Mouse (Mus musculus) neural tube, embryonic 11.5 days (tissue): ENCODE measurements around the gene Vkorc1l1. TPM values are rescaled to one million over a fixed set of nuclear protein-coding genes. Genes with fewer than 3 reads are reported as not detected.

Experiments
- ATAC-seq: fragments of 200-750 bp; cut with Nextera tagmentation; 2 replicates; pipeline ENCODE4 v1.8.0; 2017; ENCODE audit warnings: moderate number of reproducible peaks, mild to moderate bottlenecking, moderate TSS enrichment, moderate library complexity; ENCODE audit not compliant: insufficient read depth, low FRiP score, low TSS enrichment
- DNase-seq: peaks from one replicate; pipeline ENCODE4 v3.0.0-alpha.2; 2015; ENCODE audit warnings: low spot score
- H3K27ac ChIP-seq: fragments of 300-500 bp; sonication (generic); 2 replicates; pipeline ENCODE4 v1.5.1; 2014; ENCODE audit warnings: low read depth, mild to moderate bottlenecking, low read length
- H3K27me3 ChIP-seq: fragments of 300-500 bp; sonication (generic); 2 replicates; pipeline ENCODE4 v1.6.1; 2014; ENCODE audit warnings: mild to moderate bottlenecking, low read length, mixed read lengths; ENCODE audit not compliant: control insufficient read depth, insufficient read depth
- H3K36me3 ChIP-seq: fragments of 300-500 bp; sonication (generic); 2 replicates; pipeline ENCODE4 v1.6.1; 2014; ENCODE audit warnings: mild to moderate bottlenecking, low read length, moderate library complexity, mixed read lengths; ENCODE audit not compliant: control insufficient read depth, insufficient read depth
- H3K4me1 ChIP-seq: fragments of 300-500 bp; sonication (generic); 2 replicates; pipeline ENCODE4 v1.6.1; 2014; ENCODE audit warnings: low read length, mixed read lengths; ENCODE audit not compliant: control insufficient read depth, insufficient read depth
- H3K4me2 ChIP-seq: fragments of 300-500 bp; sonication (generic); 2 replicates; pipeline ENCODE4 v1.6.1; 2014; ENCODE audit warnings: low read depth, mild to moderate bottlenecking, moderate library complexity
- H3K4me3 ChIP-seq: fragments of 300-500 bp; sonication (generic); 2 replicates; pipeline ENCODE4 v1.5.1; 2014; ENCODE audit warnings: low read depth, low read length
- H3K9ac ChIP-seq: fragments of 300-500 bp; sonication (generic); 2 replicates; pipeline ENCODE4 v1.6.1; 2014; ENCODE audit warnings: mild to moderate bottlenecking, low read length
- H3K9me3 ChIP-seq: fragments of 300-500 bp; sonication (generic); 2 replicates; pipeline ENCODE4 v1.6.1; 2016; ENCODE audit warnings: low read length; ENCODE audit not compliant: control insufficient read depth
- WGBS: fragments of 180-500 bp; shearing (Covaris S2); extraction: QIAGEN DNeasy Blood & Tissue Kit; methylation state at CpG from one replicate; pipeline ENCODE4 v1.1.7; 2014; 5-methylcytosine and 5-hydroxymethylcytosine counted together
- polyA plus RNA-seq: library from polyadenylated mRNA; unstranded; fragments of >200 nt; fragmentation: Nextera tagmentation; extraction: Ambion mirVana; gene quantifications from 2 replicates; pipeline ENCODE4 v1.2.1, GENCODE M21; 2014

Gene Vkorc1l1
- polyA plus RNA-seq, 1 experiment from 2014 or later, result 32.2 TPM

DNA sequence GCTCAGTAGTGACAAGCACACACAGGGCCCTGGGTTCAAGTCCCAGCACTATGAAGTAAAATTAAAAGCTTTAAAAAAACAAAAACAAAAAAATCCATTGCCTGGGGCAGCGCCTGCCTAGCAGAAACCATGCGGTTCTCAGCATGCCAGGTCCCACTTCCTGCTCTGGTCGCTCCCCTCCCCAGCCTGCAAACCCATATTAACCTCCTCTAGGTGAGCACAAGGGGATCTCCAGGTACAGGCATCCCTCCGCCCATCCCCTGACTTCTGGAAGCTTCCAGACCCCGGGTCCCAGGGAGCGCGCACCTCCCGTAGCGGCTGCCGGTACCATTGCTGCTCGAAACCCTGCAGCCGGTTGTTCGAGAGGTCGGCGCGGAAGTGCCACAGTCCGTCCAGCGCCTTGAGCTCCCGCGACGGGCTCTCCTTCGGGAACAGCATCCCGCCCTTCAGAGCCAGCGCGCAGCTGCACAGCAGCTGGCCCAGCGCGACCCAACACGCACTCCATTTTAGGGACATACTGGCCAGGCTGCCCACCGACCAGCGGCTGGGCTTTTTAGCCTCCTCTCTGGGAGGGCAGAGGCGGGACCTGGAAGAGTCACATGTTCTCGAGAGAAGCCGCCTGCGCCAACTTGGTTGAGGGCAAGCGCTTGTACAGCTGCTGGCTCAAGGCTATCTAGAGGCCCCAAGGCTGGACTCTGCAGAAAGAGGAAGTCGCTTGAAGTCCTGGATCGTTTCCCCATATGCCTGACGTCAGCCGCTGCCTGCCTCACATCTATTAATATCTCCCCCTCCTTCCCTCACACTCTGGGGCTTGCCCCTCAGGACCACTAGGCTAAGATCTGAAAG lies 60.8 kb downstream of the Vkorc1l1 start, which contains the start of gene Gusb:
TSS of gene Gusb (minus strand) at position 749 of the 846 bp plus-strand sequence.
- ATAC-seq (peak; percentile 71), DNase-seq (peak; percentile 80)
- H3K9ac ChIP-seq, result peak within 1 kb of the TSS; percentile 75
- H3K4me1 ChIP-seq, result peaks cover 2% of the 10 kb centered on the region; the same call in 1 of the 2 replicates
- H3K9me3 ChIP-seq, result peaks cover 3% of the 10 kb centered on the region; the same call in 1 of the 2 replicates
- no peaks in the 10 kb centered on the region for H3K36me3 ChIP-seq
- H3K27ac ChIP-seq, result 0 out of 2 replicates have a peak within 1 kb of the TSS, but pooled peaks have one; percentile 39
- H3K4me3 ChIP-seq, result peak within 1 kb of the TSS; percentile 56
- whole genome bisulfite sequencing, result 2% methylated on average over 39 of the region's 39 CpGs
- peak within 1 kb of the TSS; percentile 81 for H3K4me2 ChIP-seq
- no peaks in the 10 kb centered on the region for H3K27me3 ChIP-seq

DNA sequence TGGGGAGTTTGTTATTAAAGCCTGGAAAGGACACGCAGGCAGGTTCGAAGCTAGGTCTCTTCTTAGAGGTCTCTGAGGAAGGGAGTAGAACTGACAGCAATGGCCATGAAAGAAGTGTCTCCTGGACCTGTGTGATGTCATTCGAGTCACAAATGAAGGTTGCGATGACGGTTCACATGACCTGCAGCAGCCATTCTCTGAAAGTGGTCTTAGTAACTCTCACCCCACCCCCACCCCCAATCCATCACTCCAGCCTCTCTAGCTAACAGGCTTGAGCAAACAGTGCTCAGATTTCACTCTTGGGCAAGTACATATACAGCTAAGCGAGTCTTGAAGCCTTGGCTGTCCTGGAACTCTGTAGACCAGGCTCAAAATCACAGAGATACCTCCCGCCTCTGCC lies 61.5 kb downstream of the Vkorc1l1 start:
- Histone ChIP-seq H3K36me3 (no peaks in the 10 kb centered on the region), H3K9ac (peak overlapping the region; percentile 75; the same call in 1 of the 2 replicates), H3K27ac (no peak overlapping the region), H3K4me1 (peaks cover 2% of the 10 kb centered on the region; the same call in 1 of the 2 replicates), H3K4me2 (peak overlapping the region; percentile 81), H3K9me3 (peaks cover 3% of the 10 kb centered on the region; the same call in 1 of the 2 replicates), H3K27me3 (no peaks in the 10 kb centered on the region), H3K4me3 (peak overlapping the region; percentile 56)
- ATAC-seq (no peak), DNase-seq (peak; percentile 17)
- WGBS, result 47% methylated on average over 7 of the region's 7 CpGs

DNA sequence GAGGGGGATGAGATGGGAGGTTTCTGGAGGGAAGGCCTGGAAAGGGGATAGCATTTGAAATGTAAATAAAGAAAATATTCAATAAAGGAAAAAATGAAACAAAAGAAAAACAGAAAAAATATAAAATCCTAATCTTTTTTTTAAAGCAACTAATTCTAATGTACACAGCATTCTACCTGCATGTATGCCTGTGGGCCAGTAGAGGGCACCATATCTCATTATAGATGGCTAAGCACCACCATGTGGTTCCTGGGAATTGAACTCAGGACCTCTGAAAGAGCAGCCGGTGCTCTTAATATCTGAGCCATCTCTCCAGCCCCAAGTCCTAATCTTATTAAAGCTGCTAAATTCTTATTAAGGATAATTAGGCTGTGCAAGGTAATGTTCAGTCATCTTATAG lies 65.6 kb downstream of the Vkorc1l1 start:
- Histone ChIP-seq H3K9me3 (peaks cover 3% of the 10 kb centered on the region; the same call in 1 of the 2 replicates), H3K4me3 (no peak overlapping the region), H3K4me2 (no peak overlapping the region), H3K36me3 (no peaks in the 10 kb centered on the region), H3K9ac (no peak overlapping the region), H3K4me1 (peaks cover 2% of the 10 kb centered on the region; the same call in 1 of the 2 replicates), H3K27ac (no peak overlapping the region), H3K27me3 (no peaks in the 10 kb centered on the region)
- WGBS, result 97% methylated on average over 1 of the region's 1 CpGs
- DNase-seq (no peak), ATAC-seq (no peak)

DNA sequence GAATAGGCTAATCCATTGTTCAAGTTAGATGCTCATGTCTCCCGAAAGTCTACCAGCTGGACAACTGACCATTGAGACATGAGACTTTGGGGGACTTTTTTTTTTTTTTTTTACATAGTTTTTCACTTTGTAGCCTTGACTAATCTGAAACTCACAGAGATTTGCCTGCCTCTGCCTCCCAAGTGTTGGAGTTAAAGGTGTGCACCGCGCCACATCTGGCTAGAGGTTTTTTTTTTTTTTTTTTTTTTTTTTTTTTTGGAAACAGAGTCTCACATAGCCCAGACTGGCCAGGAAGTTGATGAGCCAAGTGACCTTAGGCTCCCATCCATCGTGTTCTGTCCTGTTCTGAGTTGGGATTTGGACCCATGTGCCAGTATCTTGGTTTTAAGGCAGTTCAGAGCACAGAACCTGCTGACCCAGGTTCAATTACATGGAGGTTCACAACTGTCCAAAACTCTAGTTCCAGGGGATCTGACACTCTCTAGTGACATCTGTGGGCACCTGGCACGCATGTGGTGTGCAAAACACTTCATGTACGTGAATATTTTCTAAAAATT lies 66.3 kb downstream of the Vkorc1l1 start:
- 83% methylated on average over 6 of the region's 6 CpGs for WGBS
- peaks cover 3% of the 10 kb centered on the region; the same call in 1 of the 2 replicates for H3K9me3 ChIP-seq
- ATAC-seq, result no peak
- no peak overlapping the region for H3K4me2 ChIP-seq
- H3K36me3 ChIP-seq, result no peaks in the 10 kb centered on the region
- H3K4me1 ChIP-seq, result peaks cover under 1% of the 10 kb centered on the region; the same call in 1 of the 2 replicates
- no peak overlapping the region for H3K4me3 ChIP-seq
- H3K9ac ChIP-seq, result no peak overlapping the region
- DNase-seq, result no peak
- no peak overlapping the region for H3K27ac ChIP-seq
- H3K27me3 ChIP-seq, result no peaks in the 10 kb centered on the region

- peaks cover under 1% of the 10 kb centered on the region; the same call in 1 of the 2 replicates for H3K9me3 ChIP-seq
- no peak overlapping the region for H3K9ac ChIP-seq
- no peaks in the 10 kb centered on the region for H3K27me3 ChIP-seq
- H3K36me3 ChIP-seq, result no peaks in the 10 kb centered on the region
- no peak overlapping the region for H3K4me3 ChIP-seq
- H3K4me1 ChIP-seq, result no peaks in the 10 kb centered on the region
- no peak overlapping the region for H3K4me2 ChIP-seq
- ATAC-seq (no peak), DNase-seq (no peak)
- 98% methylated on average over 4 of the region's 4 CpGs for WGBS
- no peak overlapping the region for H3K27ac ChIP-seq
Observed at GRCm38 (mm10) chr5:130009784-130010183, 68.0 kb downstream of the Vkorc1l1 start.

- Histone ChIP-seq H3K27ac (no peak overlapping the region), H3K4me2 (no peak overlapping the region), H3K36me3 (peaks cover 2% of the 10 kb centered on the region), H3K9me3 (no peaks in the 10 kb centered on the region), H3K9ac (no peak overlapping the region), H3K27me3 (no peaks in the 10 kb centered on the region), H3K4me3 (no peak overlapping the region), H3K4me1 (no peaks in the 10 kb centered on the region)
- no peak for DNase-seq
- 95% methylated on average over 5 of the region's 5 CpGs for WGBS
- no peak for ATAC-seq
Observed at GRCm38 (mm10) chr5:130010961-130011360, 69.2 kb downstream of the Vkorc1l1 start.

- no peak overlapping the region for H3K27ac ChIP-seq
- ATAC-seq (no peak), DNase-seq (no peak)
- no peaks in the 10 kb centered on the region for H3K27me3 ChIP-seq
- 95% methylated on average over 3 of the region's 3 CpGs for WGBS
- H3K4me1 ChIP-seq, result no peaks in the 10 kb centered on the region
- no peak overlapping the region for H3K4me2 ChIP-seq
- no peak overlapping the region for H3K4me3 ChIP-seq
- no peak overlapping the region for H3K9ac ChIP-seq
- H3K36me3 ChIP-seq, result peaks cover 3% of the 10 kb centered on the region
- H3K9me3 ChIP-seq, result no peaks in the 10 kb centered on the region
Observed at GRCm38 (mm10) chr5:130015104-130015503, 73.3 kb downstream of the Vkorc1l1 start.

GRCm38 (mm10) chr5:130019461-130019860 lies 77.7 kb downstream of the Vkorc1l1 start:
- Histone ChIP-seq H3K27me3 (no peaks in the 10 kb centered on the region), H3K27ac (no peak overlapping the region), H3K36me3 (peaks cover 3% of the 10 kb centered on the region), H3K9me3 (no peaks in the 10 kb centered on the region), H3K9ac (no peak overlapping the region), H3K4me3 (no peak overlapping the region), H3K4me1 (no peaks in the 10 kb centered on the region), H3K4me2 (no peak overlapping the region)
- no peak for ATAC-seq
- WGBS, result 79% methylated on average over 8 of the region's 8 CpGs
- no peak for DNase-seq
